Mouse (Mus musculus) hindbrain, embryonic 12.5 days (tissue): ENCODE data around the gene Fam107b. TPM values are rescaled to one million over a fixed set of nuclear protein-coding genes. Genes with fewer than 3 reads are reported as not detected.

Experiments used
- polyA plus RNA-seq: library from polyadenylated mRNA; unstranded; fragments of >200 nt; fragmentation: Nextera tagmentation; extraction: Ambion mirVana; gene quantifications from 2 replicates; pipeline ENCODE4 v1.2.1, GENCODE M21; 2016

The Fam107b gene
- polyA plus RNA-seq, 1 experiment from 2014 or later: 48.4 TPM

Other genes starting within 250 kb of the Fam107b start
- 14.0 and 15.8 TPM in 2 replicates for gene Rpp38, start 237.8 kb upstream of the Fam107b start, polyA plus RNA-seq
- 0.48 and 1.2 TPM in 2 replicates for gene Acbd7, start 234.3 kb upstream of the Fam107b start, polyA plus RNA-seq
- gene Olah, start 173.3 kb upstream of the Fam107b start, polyA plus RNA-seq: not detected in 2 replicates
- 5.4 and 9.9 TPM in 2 replicates for gene Meig1, start 147.8 kb upstream of the Fam107b start, polyA plus RNA-seq
- 10.0 and 10.1 TPM in 2 replicates for gene Dclre1c, start 146.4 kb upstream of the Fam107b start, polyA plus RNA-seq
- 24.2 and 26.9 TPM in 2 replicates for gene Suv39h2, start 95.5 kb upstream of the Fam107b start, polyA plus RNA-seq
- 10.4 and 10.9 TPM in 2 replicates for gene Gm45902, start 57.7 kb upstream of the Fam107b start, polyA plus RNA-seq
- 79.3 and 83.0 TPM in 2 replicates for gene Hspa14, start 57.7 kb upstream of the Fam107b start, polyA plus RNA-seq
- 0.14 and 0.28 TPM in 2 replicates for gene Cdnf, start 57.5 kb upstream of the Fam107b start, polyA plus RNA-seq